Mouse (Mus musculus) embryonic fibroblast, embryonic 13.5 days (primary cell): Measurements from ENCODE around the gene Mgat5. TPM values are rescaled to one million over a fixed set of nuclear protein-coding genes. Genes with fewer than 3 reads are reported as not detected.

ENCODE experiments used
- H3K27ac ChIP-seq: 2 replicates; pipeline ENCODE4 v1.5.1; 2012; ENCODE audit warnings: low read length, control low read depth, inconsistent platforms; ENCODE audit not compliant: insufficient read depth
- H3K4me1 ChIP-seq: 2 replicates; pipeline ENCODE4 v1.6.1; 2011; ENCODE audit warnings: low read length; ENCODE audit not compliant: control insufficient read depth, insufficient read depth
- H3K4me3 ChIP-seq: 2 replicates; pipeline ENCODE4 v1.5.1; 2011; ENCODE audit warnings: mild to moderate bottlenecking, control low read depth, low read length; ENCODE audit not compliant: insufficient read depth
- CTCF ChIP-seq: IDR thresholded peaks from 2 replicates; pipeline ENCODE4 v1.5.1; 2011; ENCODE audit warnings: mild to moderate bottlenecking, control low read depth, low read length, moderate library complexity, borderline replicate concordance; ENCODE audit not compliant: insufficient read depth
- POLR2A ChIP-seq: IDR thresholded peaks from 2 replicates; pipeline ENCODE4 v1.6.1; 2011; ENCODE audit warnings: low read depth, mild to moderate bottlenecking, control low read depth, low read length, moderate library complexity
- polyA plus RNA-seq: library from polyadenylated mRNA; stranded (reverse); fragments of >200 nt; gene quantifications from 2 replicates; pipeline ENCODE4 v1.2.4, GENCODE M21; 2011; ENCODE audit warnings: low read depth; ENCODE audit not compliant: missing spikeins, insufficient read length

The Mgat5 gene
- polyA plus RNA-seq, 1 experiment: 13.3 TPM

DNA sequence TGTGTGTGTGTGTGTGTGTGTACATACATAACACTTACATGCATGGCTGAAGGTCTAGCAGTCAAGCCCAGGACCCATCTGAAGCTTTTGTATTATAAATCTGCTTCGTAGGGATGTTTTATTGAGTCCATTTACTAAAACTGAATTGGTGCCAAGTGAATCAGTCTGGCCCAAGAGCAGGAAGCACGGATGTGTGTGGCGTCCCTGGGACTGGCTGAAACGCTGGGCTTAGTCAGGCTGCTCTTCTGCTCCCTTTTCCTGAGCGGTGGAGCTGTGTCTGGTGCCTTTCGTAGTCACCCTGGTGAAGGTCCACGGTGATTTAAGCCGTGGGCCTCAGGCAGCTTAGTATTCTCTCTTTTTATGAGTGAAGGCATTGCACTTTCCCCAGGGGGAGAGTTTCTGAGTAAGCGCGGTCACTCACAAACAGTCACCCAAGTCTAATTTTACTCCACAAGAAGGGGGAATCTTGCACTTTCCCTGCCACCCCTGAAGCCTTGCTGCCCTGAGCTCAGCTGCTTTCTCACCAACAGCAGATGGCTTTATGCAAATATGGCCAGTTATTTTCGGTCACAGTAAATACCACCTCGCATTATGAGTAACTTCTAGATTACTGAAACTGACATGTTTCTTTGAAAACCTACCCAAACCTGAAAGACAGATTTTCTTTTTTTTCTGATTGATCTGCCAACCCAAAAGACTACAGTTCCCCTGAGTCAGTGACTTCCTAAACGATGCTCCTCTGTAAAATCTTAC lies 176.1 kb downstream of the Mgat5 start:
- no peak overlapping the region for H3K4me3 ChIP-seq
- H3K4me1 ChIP-seq: no peaks in the 10 kb centered on the region
- TF ChIP-seq POLR2A (no peak), CTCF (no peak)
- no peak overlapping the region for H3K27ac ChIP-seq

DNA sequence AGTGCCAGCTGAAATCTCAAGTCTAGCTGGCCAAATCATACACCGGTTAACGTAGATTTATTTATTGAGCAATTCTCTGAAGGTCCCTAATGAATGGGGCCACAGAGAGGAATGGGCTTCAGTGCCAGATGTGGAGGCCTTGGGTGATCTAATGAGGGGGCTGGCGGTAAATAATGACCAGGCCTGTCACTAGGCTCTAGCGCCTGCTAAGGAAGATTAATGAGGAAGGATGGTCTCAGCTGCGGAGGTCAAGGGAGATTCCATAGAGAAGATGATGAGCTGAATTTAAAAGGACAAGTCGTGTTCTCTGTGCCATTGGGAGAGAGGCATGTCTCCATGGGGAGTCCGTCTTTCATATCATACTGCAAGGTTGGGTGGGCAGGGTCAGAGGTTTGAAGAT lies 178.3 kb downstream of the Mgat5 start:
- H3K4me3 ChIP-seq: no peak overlapping the region
- TF ChIP-seq POLR2A: no peak
- no peak for TF ChIP-seq CTCF
- H3K4me1 ChIP-seq: no peaks in the 10 kb centered on the region
- H3K27ac ChIP-seq: no peak overlapping the region

DNA sequence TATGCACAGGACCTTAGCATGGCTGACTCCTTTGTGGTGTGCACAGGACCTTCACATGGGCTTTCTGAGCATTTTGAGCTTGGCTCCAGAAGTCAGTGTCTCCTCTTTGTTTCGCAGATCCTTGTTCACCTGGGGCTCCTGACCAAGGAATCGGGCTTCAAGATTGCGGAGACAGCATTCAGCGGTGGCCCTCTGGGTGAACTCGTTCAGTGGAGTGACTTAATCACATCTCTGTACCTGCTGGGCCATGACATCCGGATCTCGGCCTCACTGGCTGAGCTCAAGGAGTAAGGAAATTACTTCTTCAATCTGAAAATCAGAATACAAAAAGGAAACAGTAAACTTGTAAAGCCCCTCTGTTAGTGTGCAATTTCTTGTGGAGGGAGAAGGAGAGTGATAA lies 182.4 kb downstream of the Mgat5 start:
- no peaks in the 10 kb centered on the region for H3K4me1 ChIP-seq
- no peak overlapping the region for H3K4me3 ChIP-seq
- TF ChIP-seq POLR2A (no peak), CTCF (no peak)
- no peak overlapping the region for H3K27ac ChIP-seq

DNA sequence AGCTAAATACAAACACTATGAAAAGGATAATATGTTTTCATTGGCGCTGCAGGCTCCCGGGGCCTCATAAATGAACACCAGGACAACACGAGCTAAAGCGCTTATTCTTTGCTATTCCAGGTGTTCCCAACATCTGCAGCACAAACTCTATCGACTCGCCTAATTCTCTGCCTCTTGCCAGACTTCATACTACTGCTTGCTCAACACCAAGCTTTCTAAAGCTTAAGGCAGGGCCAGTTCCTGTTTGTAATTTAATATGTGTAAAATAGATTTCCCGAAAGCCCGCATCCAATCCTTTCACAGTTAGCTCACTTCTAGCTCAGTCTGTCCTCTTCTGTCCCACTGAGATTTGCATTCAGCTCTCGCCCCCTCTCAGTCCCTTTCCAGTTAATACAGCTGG lies 182.8 kb downstream of the Mgat5 start:
- Histone ChIP-seq H3K4me1 (no peaks in the 10 kb centered on the region), H3K27ac (no peak overlapping the region)
- TF ChIP-seq CTCF (no peak), POLR2A (no peak)

DNA sequence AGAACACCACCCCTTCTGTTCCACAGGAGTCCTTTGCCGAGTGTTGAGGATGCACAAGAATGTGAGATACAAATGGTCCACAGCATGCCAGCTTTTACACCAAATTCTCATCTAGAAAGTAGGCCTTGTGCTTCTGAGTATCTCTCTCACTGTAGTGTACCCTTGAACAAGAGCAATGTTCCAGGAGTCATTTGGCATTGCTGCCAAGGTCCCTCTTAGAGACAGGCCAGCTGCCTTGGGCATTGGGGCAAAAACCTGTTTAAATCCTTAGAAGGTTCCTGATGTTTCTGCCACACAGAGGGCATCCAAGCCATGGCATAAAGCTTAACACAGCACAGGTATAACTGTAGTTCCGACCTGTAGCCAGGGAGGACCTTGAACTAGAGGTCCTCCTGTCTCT lies 189.9 kb downstream of the Mgat5 start:
- Histone ChIP-seq H3K4me3 (no peak overlapping the region), H3K4me1 (no peaks in the 10 kb centered on the region), H3K27ac (no peak overlapping the region)
- TF ChIP-seq POLR2A: no peak
- TF ChIP-seq CTCF: no peak

More for the DNA sequence above, 182.8 kb downstream of the Mgat5 start:
- no peak overlapping the region for H3K4me3 ChIP-seq

DNA sequence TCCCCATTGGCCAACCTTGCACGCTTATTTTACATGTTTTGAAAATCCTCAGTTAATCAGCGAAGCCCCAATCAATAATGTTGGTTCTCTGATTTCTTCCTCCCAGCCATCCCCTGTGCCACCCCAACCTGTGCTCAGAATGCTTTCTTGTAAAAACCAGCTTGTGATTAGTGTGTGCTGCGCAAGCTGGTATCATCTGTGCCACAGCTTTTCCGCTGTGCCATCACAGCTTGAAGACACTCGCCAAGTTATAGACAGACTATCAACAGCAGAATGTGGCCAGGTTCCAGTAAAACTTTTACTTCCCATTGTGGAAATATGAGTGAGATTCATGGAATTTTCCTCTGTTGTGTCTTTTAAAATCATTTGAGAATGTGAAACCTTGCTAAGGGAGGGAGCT lies 190.9 kb downstream of the Mgat5 start:
- no peaks in the 10 kb centered on the region for H3K4me1 ChIP-seq
- H3K4me3 ChIP-seq: no peak overlapping the region

DNA sequence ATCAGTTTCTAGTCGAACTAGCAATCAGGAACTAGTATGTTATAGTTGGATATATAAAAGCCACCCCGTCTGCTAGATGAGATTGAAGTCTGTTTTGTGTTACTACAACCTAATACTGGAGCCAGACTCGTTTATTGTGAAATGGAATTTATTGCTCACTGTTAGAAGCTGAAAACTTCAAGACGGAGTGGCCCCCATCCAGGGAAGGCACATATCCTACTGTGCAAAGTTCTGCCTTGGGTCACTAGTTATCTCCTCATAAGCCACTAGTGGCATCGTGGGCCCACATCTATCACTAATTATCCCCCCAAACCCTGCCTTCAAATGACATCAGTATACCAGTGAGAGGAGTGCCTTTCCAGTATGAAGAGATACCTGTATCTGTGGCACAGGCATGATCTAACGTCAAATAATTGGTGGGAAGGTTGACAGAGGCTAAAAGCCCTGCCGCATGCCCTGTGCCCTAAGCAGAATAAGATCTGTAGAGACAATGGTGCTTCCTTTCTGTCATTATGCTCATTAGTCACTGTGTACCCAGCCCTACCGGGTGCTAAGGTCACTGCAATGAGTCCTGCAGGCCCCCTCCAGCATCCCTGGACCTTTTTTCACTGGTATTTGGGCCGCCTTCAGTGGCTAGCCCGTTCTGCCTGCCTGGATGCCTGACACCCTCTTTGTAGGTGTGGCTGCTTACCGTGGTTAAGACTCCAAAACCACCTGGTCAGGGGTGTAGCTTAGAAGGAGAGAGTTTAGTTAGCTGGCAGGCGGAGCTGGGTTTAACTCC lies 191.9 kb downstream of the Mgat5 start:
- H3K27ac ChIP-seq: no peak overlapping the region
- no peak overlapping the region for H3K4me3 ChIP-seq
- H3K4me1 ChIP-seq: no peaks in the 10 kb centered on the region
- no peak for TF ChIP-seq CTCF
- TF ChIP-seq POLR2A: no peak

More for the DNA sequence above, 190.9 kb downstream of the Mgat5 start:
- TF ChIP-seq POLR2A (no peak), CTCF (no peak)
- H3K27ac ChIP-seq: no peak overlapping the region

DNA sequence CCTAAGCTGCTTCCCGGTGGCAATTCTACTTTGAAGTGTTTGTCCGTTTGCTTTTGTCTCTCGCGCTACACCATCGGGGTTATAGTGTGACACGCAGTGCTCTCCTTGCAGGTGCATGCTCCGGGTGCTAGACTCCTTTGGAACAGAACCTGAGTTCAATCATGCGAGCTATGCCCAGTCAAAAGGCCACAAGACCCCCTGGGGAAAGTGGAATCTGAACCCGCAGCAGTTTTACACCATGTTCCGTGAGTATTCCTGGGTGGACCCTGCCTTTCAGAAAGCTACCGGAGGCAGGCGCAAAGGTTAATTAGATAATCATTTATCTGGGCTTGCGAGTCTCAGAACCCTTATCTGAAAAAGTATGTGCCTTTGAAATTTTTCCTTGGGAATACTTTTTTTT lies 192.6 kb downstream of the Mgat5 start:
- no peak for TF ChIP-seq CTCF
- TF ChIP-seq POLR2A: no peak
- H3K4me3 ChIP-seq: no peak overlapping the region
- no peak overlapping the region for H3K27ac ChIP-seq
- H3K4me1 ChIP-seq: no peaks in the 10 kb centered on the region

DNA sequence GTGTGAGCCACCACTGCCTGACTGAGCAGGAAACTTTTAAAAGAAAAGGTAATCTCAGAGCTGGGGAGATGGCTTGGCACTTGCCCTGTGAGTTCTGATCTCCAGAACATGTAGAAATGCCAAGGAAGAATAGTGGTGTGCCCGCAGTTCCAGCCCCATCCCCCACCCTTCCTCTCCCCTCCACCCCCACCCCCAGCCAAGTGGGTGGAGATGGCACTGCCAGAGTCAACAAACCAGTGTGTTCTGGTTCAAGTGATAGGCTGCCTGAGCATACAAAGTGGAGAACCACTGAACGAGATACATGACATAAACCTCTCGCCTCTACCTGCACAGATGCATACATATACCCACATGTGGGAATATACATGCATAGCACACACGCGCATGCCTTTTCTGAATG lies 193.4 kb downstream of the Mgat5 start:
- Histone ChIP-seq H3K4me1 (no peaks in the 10 kb centered on the region), H3K4me3 (no peak overlapping the region), H3K27ac (no peak overlapping the region)
- TF ChIP-seq POLR2A: no peak
- TF ChIP-seq CTCF: no peak

DNA sequence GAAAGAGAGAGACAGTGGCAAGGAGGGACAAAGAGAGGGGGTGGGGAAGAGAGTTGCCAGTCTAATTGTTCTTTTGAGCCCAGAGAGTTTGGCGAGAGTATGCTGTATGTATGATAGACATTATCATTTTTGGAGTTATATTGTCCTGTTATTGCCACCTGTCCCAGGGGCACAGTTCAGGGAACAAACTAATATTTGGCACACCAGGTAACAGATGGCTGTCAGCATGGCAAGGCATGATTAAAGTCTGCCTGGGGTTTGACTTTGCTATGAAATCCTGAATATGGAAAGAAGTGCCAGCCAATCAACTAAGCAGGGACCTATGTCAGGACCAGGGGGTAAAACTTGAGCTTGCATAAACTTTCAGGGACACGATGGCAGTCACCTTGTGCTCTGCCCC lies 195.4 kb downstream of the Mgat5 start:
- Histone ChIP-seq H3K27ac (no peak overlapping the region), H3K4me1 (no peaks in the 10 kb centered on the region), H3K4me3 (no peak overlapping the region)
- no peak for TF ChIP-seq POLR2A
- no peak for TF ChIP-seq CTCF
